Mouse (Mus musculus) MEL-GATA-1-ER (cell line): ENCODE measurements around the gene Fars2.

Experiments used
- DNase-seq: peaks from one replicate; pipeline ENCODE4 v3.0.0-alpha.2; 2012; ENCODE audit warnings: low read depth; ENCODE audit errors: extremely low read depth

Fars2 gene

DNA sequence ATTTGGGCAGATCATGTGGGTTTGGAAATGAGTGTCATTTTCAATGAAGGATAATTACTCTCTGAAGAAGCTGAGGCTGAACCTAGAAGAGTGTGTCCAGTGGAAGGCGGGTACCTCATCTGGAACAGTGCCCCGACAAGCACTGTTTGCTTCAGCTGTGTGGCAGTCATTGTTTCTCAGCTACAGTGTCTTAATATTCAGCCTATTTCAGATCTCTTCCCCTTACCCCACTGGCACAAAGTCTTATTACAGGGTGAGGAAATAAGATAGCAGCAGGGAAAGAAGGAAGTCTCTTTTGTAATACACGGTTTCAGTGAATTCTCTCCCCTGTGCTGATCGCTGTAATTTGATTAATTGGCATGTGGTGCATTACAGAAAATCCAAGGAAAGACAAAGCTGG lies 101.1 kb downstream of the Fars2 start:
- peak; percentile 49 for DNase-seq

DNA sequence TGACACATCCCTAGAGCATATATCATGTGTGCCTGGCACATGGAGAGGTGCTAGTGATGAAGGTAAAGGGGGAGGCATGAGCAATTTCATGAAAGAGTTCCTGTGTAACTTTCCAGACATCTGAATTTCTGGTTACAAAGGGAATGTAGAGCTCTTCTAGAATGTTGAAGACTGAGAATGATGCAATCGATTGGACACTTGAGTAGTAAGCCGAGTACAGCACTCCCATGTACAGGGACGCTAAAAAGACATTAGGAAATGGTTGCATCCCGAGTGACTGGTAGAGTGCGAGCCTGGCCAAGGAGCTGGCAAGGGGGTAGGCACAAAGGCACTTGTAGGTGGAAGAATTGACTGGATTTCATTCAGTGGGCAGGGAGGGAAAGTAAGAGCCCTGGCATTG lies 102.3 kb downstream of the Fars2 start:
- no peak for DNase-seq

DNA sequence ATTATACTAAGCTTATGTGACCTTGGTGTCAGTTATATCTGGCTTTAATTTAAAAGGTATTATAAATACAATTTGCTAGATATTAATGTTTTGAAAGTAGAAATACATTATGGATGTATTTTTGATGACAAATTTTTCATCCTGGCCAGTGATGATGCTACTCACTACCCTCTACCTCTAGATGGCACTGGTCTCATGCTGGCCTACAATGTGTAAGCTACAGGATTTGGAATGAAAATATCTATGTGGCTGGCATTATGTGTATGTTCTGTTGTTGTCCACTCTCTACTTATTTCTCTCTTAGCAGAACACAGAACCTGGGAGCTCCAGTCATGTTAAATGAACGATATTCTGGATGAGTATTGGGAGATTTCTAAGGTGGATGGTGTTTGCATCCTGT lies 104.7 kb downstream of the Fars2 start:
- no peak for DNase-seq

DNA sequence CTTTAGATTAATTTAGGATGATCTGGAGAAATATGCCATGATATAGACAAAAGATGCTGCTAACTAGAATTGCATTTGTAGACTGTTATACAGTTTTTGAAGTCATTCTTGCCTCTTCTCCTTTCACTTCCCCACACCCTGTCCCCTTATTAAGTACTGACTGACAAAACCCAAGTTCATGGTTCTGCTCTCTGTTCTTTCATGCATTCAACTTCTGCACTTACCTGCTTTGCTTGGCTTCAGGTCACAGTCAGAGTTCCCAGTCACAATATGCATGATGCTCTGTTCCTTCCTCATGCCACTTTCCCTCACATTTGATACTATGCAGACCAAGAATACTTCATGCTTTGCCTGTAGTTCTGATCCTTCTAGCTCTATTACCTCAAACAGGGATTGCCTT lies 105.5 kb downstream of the Fars2 start:
- DNase-seq = no peak

DNA sequence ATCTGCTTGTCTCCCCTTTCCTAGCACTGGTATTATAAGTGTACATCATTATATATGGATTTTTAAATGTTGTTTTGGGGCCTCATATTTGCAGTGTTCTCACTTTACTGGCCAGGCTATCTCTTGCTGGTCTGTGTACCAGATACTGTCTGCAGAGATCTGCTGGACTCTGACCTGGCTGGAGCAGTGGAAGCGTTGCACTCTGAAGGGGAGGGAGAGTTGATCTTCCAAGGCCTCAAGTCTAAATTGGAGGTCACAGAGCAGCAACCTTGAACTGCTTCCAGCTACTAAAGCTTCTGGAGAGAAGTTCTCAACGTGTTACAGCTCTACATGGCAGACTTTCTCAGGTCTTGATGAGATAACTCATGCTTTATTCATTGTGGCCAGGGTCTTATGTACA lies 107.2 kb downstream of the Fars2 start:
- DNase-seq = no peak

DNA sequence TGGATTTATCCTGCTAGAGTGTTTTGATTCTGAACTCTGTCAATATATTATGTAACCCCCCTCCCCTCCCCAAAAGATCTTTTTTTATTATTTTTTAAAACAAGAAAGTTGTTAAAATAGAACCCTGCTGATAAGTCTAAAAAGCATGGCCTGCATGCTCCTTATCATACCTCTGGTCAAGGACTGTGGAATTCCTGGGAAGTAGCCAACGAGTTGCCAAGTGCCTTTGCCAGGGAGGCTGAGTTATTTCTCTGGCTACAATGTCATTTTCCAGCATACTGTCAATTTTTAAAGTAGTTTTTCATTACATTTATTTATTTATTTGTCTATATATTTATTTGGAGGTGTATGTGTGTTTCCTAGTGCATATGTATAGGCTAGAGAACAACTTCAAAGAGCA lies 125.0 kb downstream of the Fars2 start:
- no peak for DNase-seq

DNA sequence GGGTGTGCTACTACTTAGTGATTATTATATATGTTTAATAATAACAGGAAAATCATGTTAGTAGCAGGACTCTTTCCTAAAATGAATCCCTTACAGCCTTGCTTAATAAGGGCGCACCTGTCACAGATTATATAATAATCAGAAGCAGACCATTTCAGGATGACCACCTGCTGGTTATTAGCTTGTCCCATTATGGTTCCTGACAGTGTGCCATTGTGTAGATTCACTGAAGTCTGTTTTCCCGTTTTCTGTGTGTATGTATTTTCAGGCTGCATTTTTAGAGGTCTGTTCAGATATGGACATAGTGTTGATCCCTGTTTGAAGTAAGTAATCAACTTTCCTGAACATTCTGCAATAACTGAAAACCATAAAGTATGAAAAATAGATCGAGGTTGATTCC lies 136.7 kb downstream of the Fars2 start:
- DNase-seq = no peak

DNA sequence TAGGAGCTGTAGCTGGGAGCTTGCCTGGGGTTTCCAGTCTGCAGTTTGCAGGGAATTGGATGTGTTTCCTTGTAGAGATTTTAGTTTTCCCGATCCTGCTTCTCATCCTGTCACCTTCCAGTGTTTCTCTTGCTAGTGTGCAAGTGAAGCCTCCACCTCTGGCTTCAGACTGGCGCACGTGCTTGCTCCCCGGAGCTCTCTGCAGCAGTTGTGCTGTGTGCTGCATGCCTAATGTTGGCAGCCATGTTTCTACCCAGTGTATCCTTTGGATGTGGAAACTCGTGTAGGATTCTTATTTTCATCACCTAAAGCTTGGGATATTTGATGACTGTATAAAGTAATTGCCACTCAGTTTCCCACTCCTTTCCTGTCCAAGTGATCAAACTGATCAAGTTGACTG lies 140.0 kb downstream of the Fars2 start:
- no peak for DNase-seq

DNA sequence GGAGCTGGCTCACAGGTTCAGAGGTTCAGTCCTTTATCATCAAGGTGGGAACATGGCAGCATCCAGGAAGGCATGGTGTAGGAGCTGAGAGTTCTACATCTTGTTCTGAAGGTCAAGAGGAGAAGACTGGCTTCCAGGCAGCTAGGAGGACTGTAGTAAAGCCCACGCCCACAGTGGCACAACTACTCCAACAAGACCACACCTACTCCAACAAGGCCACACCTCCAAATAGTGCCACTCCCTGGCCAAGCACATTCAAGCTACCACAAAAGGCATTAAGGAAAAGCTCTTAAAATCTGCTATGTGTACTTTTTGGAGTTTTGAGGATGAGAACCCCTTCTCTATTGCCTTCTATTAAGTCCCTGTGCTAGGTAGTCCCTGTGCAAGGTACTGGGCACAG lies 142.5 kb downstream of the Fars2 start:
- DNase-seq = no peak

DNA sequence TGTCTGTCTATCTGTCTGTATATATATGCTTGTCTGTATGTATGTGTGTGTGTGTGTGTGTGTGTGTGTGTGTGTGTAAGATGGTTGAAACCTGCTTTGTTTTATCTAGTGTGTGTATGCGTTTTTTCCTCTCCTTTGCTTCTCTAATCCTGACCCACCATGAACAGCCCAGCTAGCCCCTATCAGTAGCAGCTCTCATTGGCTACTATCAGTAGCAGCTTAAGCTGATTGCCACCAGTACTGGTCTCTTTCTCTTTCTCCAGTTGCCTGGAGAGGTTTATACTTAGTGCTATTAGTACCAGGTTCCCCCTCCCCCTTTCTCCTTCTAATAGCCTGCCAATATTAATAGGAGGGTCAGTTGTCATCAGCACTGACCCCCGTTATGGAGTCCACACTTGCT lies 144.1 kb downstream of the Fars2 start:
- DNase-seq = no peak

DNA sequence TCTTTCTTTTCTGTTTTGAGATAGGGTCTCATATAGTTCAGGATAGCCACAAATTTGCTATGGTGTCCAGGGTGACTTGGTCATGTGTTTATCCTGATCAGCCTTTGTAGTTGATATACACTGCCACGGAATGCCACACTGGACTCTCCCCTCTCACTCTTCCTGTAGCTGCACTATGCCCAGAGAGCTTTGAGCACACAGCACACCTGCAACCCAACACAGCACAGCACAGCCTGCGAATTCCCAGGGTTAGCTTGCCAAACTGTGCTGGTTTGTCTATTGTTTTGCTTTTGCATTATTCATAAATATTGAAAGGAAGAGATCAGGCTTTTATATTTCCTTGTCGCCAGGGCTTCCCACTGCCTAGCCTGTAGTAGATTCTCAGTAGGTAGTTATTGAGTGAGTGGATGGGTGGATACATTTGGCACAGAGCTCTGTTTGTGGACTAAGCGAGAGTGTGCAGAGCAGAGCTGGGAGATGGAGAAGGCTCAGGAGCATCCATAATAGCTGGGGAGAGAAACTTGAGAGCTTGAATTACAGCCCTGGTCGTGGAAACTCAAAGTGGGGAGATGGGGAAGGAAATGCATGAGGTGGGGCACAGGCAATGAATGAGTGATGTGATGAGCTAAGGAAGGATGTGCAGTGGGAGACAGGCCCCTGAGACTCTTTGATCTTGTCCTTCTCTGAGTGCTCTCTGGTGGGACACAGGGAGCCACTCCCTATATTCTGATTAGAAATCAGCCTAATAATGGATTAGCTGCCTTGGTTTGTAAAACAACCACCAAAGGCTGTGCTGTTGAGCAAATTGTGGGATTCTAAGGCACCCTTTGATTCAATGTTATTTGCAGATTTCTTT lies 146.3 kb downstream of the Fars2 start:
- no peak for DNase-seq

DNA sequence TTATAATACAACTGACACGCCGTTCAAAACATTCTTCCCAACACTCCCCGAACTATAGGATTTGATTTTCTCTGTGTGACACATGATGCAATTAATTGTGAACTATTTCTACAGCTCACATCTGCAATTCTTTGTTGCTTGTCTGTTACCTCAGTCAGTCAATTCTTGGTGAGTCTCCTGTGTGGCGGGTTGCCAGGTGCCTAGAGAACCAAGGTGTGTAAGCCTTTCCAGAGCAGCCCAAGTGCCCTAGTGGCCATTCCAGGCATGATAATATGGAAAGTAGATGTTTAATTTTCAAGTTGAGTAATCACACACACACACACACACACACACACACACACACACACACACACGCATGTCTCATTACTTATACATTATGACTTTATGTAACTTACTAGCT lies 147.2 kb downstream of the Fars2 start:
- no peak for DNase-seq

DNA sequence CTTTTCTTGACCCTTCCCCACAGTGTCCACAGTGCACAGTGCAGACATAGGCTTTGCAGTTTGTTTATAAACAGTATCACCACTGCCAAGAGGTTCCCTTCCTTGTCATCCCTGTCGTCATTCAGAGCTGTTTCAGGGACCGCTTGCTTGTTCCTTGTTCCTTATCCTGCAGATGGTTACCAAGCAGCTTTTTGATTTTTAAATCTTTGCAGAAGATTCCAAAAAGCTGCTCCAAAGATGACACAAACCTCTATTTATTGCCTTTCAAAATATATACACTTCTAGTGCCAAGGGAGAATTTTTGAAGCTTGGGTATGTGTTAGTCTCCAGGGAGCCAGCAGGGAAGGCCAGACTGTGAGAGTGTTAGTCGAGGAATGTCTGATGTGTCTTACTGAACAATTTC lies 148.1 kb downstream of the Fars2 start:
- no peak for DNase-seq

DNA sequence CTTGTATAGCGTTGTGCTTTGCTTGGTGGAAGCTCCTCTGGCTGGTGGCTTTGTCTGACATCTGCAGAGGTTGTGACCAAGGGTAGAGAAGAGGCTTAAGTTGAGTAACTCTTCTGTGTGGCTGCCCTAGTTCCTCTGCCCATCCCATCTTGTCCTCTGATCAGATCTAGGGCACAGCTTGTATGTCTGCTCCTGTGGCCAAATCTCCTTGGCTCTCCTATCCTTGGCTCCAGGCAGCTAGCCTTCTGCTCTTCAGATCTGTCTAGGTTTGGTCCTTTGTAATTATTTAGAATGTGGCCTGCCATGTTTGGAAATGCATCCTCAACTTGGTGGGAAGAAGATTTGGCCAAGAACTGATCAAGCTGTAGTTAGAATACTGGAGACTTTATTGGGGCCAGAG lies 150.2 kb downstream of the Fars2 start:
- no peak for DNase-seq

DNA sequence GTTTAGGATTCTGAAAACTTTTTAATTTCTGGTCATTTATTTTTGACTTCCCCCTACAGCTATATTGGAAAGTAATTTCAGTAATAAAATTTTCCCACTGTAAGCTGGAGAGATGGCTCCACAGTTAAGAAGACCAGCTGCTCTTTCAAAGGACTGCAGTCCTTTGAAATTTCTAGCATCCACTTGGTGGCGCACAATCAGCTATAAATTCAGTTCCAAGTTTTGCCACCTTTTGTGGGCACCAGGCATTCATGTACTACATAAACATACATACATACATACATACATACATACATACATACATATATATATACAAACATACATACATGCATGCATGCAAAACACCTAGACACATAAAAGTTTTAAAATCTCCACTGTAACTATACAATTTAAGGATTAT lies 153.7 kb downstream of the Fars2 start:
- DNase-seq = no peak

DNA sequence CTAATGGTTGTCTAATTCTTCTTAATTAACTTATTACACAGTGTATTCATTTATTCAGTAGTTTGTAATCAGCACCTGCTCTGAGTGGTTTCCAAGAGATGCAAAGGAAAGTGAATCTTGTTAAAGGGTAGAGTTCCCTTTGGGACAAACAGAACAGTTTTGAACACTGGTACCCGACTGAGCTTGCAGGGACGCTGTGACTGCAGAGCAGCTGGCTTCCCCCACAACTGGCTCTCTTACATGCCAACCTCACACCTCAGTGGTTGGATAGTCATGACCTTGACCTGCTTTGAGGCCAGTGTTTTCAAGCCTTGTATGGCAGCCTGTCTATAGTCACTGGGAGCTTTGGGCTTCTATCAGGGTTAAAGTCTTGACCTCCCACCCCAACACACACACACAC lies 156.3 kb downstream of the Fars2 start:
- DNase-seq = no peak

DNA sequence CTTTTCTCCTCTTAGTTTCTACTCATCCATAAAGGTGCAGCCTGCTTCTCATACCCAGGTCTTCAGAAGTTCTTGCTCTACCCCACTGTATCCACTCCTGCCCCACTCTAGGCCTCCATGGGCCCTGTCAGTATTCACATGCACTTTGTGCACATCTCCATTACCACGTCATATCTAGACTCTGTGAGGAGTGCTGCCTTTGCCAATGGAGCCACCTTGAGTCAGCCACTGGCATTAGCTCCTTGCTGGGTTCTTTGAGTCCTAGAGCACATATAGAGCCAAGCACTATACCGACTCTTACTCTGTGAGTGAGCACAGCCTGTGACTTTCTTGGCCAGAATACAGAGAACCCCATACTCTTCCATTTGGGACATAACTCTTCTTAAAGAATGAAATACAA lies 159.0 kb downstream of the Fars2 start:
- DNase-seq = no peak

DNA sequence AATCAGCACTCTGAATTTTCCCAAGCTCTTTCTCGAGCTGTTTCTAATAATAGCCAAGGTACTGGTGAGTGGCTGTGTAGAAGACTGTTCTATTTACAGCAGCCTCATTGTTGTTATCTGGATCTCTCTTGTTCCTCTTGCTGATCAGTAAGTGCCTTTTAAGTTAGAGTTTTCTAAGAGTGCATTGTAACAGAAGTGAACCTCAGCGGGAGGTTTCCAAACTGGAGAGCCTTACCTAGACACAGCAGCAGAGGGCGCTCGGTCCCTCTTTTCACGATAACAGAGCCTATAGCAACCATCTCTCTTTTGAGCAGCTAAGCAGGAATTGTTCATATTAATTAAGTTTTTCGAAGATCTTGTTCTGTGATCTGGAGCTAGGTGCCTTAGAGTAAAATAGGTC lies 164.8 kb downstream of the Fars2 start:
- DNase-seq = peak; percentile 41

DNA sequence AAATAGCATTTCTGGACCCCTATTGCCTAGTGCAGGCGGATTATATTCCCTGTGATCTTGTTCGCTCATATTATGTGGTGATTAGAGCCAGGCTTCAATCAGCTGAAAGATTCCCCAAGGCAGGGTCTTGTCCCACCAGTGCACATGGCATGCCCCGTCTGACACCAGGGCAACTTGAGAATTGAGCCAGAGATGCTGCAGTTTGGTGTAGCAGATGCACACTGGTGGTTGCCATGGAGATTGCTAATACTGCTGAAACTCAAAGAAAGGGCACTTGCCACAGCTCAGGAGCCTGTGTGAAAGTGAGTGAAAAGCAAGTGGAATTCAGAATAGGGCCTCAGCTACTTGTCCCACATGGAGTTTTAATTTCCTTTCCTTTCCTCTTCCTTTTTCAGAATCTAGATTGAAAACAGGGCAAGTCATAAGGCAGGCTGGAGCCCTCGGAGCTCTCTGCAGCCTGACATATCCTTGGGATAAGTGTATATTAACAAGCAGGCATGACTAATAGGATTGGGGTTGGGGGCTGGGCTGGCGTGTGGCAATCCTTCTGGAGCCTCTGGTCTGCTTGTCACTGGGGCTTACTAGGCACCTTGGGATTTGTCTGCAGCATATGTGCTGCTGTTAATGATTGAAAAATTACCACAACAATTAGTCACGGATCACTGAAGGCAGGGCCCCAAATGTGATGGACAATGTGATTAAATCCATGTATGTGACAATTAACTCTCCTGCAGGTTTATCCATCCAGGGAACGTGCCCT lies 165.8 kb downstream of the Fars2 start:
- DNase-seq = no peak

DNA sequence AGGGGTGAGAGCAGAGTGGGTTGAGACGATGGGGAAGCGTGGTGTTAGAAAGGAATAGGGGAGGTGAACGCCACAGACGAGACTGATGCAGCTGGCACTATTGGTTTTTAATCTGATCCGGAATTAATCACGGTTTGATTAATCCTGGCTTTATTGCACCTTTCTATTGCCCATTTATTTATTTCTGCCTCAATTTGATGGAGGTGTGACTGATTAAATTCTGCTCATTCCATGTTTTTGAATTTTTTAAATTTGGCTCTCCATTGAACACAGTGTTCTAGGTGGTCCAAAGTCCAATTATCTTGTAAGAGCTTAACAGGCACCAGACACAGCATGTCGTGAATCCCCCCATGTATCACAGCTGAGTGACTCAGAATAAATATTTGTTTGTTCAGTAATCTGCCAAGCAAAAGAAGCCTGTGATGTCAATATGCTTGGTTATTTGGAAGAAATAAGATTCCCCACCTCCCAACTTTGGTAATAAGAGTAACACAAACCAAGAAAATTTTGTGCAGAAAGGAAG lies 166.4 kb downstream of the Fars2 start:
- DNase-seq = no peak

DNA sequence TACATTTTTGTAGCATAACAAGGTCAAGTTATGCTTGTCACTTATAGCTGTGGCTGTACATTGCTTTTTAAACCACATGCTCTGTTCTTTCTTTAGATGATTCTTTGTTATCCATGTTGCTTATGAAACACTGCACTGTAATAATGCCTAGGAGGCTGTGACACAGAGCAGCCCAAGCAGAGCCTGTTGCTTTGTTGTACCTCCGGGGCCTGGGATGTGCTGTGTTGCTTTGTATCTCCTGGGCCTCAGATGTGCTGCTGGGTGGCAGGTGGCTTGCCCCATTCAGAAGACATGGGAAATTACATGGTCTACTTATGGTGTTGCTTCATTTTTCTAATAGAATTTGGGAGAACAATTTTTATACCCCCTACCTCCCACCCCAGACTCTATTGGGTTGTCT lies 166.9 kb downstream of the Fars2 start:
- DNase-seq = no peak

DNA sequence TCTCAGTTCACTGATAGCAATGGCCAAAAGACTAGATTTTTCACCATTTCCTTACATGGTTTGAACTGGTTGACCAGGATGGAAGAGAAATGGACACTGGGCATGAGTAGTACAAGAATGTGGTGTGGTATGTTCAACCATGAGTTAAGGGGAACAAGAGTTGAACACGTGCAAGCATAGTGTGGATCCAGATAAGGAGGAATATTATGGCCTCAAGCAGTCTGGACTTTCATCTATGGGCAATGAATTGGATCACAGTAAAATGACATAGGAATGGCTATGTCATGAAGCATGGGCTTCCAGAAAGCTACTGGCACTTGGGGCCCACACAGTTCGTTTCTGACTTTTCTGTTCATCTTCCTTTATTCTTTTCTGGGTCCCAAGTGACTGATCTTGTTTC lies 168.0 kb downstream of the Fars2 start:
- no peak for DNase-seq

DNA sequence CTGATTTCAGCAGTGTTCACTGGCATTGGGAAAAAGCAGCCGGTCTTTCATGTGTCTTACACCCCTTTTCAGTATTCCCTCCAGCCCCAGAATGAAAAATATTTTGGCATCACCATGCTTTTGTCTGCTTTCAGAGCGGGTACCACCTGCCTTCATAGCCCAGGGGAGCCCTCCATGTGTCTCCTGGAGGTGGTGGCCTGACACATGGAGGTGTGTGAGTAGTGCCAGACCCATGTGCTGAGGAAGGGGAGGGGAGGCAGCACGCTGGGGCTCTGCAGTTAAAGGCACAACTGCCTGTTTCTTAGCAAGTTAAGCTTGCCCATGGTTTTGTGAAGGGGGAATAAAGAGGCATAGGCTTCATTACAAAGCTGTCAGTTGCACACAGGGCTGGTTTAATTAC lies 176.3 kb downstream of the Fars2 start:
- DNase-seq = no peak
